Mouse (Mus musculus): ENCODE measurements at regions not wholly inside any gene's neighbourhood (a gene's known extent, or its start where the extent isn't known, plus 50 kb on each side); places are given as distances from the start of the nearest gene placed in this dataset.

- TF ChIP-seq POLR2A (IDR thresholded peaks at IDR 0.05; ENCODE audit: borderline replicate concordance, extremely low read depth, insufficient read depth, insufficient read length, poor library complexity, severe bottlenecking) (no peak), CTCF (IDR thresholded peaks at IDR 0.05; ENCODE audit: borderline replicate concordance, extremely low read depth, insufficient read depth, insufficient read length) (no peak)
These were observed 196.8 kb upstream of the 4931429L15Rik start for GRCm38 (mm10) chr9:46516401-46517130.

All from brain, embryonic 14.5 days (tissue).